Mouse (Mus musculus) CH12.LX (cell line): Measurements from ENCODE around the gene Hlf. TPM values are rescaled to one million over a fixed set of nuclear protein-coding genes. Genes with fewer than 3 reads are reported as not detected.

Experiments
- DNase-seq: peaks from one replicate; pipeline ENCODE4 v3.0.0-alpha.2; 2013; ENCODE audit errors: extremely low read depth
- H3K27ac ChIP-seq: 2 replicates; pipeline ENCODE4 v1.5.1; 2012; ENCODE audit warnings: low read depth, mild to moderate bottlenecking, control low read depth, moderate library complexity; ENCODE audit not compliant: insufficient read depth
- H3K27me3 ChIP-seq: replicated peaks from 2 replicates; pipeline ENCODE3; 2012; ENCODE audit warnings: inconsistent platforms
- H3K36me3 ChIP-seq, 2 experiments: replicated peaks in 1 of 2; 2 replicates each; pipeline versions ENCODE3 to v1.6.1; 2012; ENCODE audit warnings: inconsistent platforms in 1 of 2, low read length in 1 of 2, mild to moderate bottlenecking in 1 of 2, mixed read lengths in 1 of 2, moderate library complexity in 1 of 2; ENCODE audit not compliant: control insufficient read depth in 1 of 2, insufficient read depth in 1 of 2
- H3K4me1 ChIP-seq, 2 experiments: 2 replicates each; pipeline ENCODE4 v1.6.1; 2012; ENCODE audit warnings: inconsistent platforms in 1 of 2, moderate library complexity in 1 of 2; ENCODE audit not compliant: insufficient read depth in 2 of 2, control insufficient read depth in 1 of 2
- H3K4me2 ChIP-seq: 2 replicates; pipeline ENCODE4 v1.6.1; 2012; ENCODE audit warnings: low read depth, mild to moderate bottlenecking, control low read depth; ENCODE audit not compliant: poor library complexity, insufficient read depth, severe bottlenecking
- H3K4me3 ChIP-seq, 3 experiments: fragments of 150-350 bp in 1 of 3; sonication (generic) in 1 of 3; replicated peaks in 1 of 3; 2 replicates each; pipeline versions ENCODE3 to v1.5.1; 2011 to 2012; ENCODE audit warnings: low read depth in 2 of 3, low read length in 2 of 3, mild to moderate bottlenecking in 2 of 3, moderate library complexity in 2 of 3, control low read depth in 1 of 3, improper control_type of control experiment in 1 of 3, inconsistent platforms in 1 of 3, mixed read lengths in 1 of 3; ENCODE audit not compliant: poor library complexity in 1 of 3
- H3K79me2 ChIP-seq: replicated peaks from 2 replicates; pipeline ENCODE4 v1.6.1; 2012; ENCODE audit warnings: mild to moderate bottlenecking, moderate library complexity; ENCODE audit not compliant: control insufficient read depth, poor library complexity, insufficient read depth, severe bottlenecking; ENCODE audit errors: extremely low read depth
- H3K9ac ChIP-seq: 2 replicates; pipeline ENCODE4 v1.6.1; 2012; ENCODE audit warnings: low read depth, mild to moderate bottlenecking, control low read depth, moderate library complexity; ENCODE audit not compliant: insufficient read depth
- H3K9me3 ChIP-seq: replicated peaks from 2 replicates; pipeline ENCODE3; 2012; ENCODE audit warnings: low read length, inconsistent platforms, mixed read lengths
- CHD2 ChIP-seq: IDR thresholded peaks from 2 replicates; pipeline ENCODE4 v1.6.1; 2011; ENCODE audit warnings: low read length, improper control_type of control experiment
- E2F4 ChIP-seq: IDR thresholded peaks from 2 replicates; pipeline ENCODE4 v1.6.1; 2011; ENCODE audit warnings: low read depth, low read length, improper control_type of control experiment; ENCODE audit not compliant: insufficient replicate concordance
- ELF1 ChIP-seq: IDR thresholded peaks from 2 replicates; pipeline ENCODE4 v1.6.1; 2014; ENCODE audit warnings: low read depth, mild to moderate bottlenecking, inconsistent platforms, low read length, improper control_type of control experiment
- EP300 ChIP-seq: IDR thresholded peaks from 2 replicates; pipeline ENCODE4 v1.6.1; 2011; ENCODE audit warnings: low read length, improper control_type of control experiment
- GABPA ChIP-seq: IDR thresholded peaks from 2 replicates; pipeline ENCODE4 v1.6.1; 2012; ENCODE audit warnings: low read depth, low read length, improper control_type of control experiment, inconsistent platforms; ENCODE audit not compliant: insufficient replicate concordance
- HCFC1 ChIP-seq: IDR thresholded peaks from 2 replicates; pipeline ENCODE4 v1.6.1; 2012; ENCODE audit warnings: low read depth, mild to moderate bottlenecking, inconsistent platforms, low read length, improper control_type of control experiment
- IRF4 ChIP-seq: IDR thresholded peaks from 2 replicates; pipeline ENCODE4 v1.6.1; 2014; ENCODE audit warnings: low read depth, mild to moderate bottlenecking, inconsistent platforms, low read length, improper control_type of control experiment
- JUN ChIP-seq: IDR thresholded peaks from 2 replicates; pipeline ENCODE4 v1.6.1; 2011; ENCODE audit warnings: low read depth, mild to moderate bottlenecking, low read length, improper control_type of control experiment, moderate library complexity; ENCODE audit not compliant: insufficient read depth
- JUND ChIP-seq: conservative IDR thresholded peaks from 2 replicates; pipeline ENCODE4 v1.6.1; 2011; ENCODE audit warnings: low read depth, low read length, improper control_type of control experiment
- KAT2A ChIP-seq: IDR thresholded peaks from 2 replicates; pipeline ENCODE4 v1.6.1; 2012; ENCODE audit warnings: low read length, improper control_type of control experiment, inconsistent platforms; ENCODE audit not compliant: insufficient replicate concordance
- MAX ChIP-seq: IDR thresholded peaks from 2 replicates; pipeline ENCODE4 v1.6.1; 2011; ENCODE audit warnings: low read length, improper control_type of control experiment
- MAZ ChIP-seq: IDR thresholded peaks from 2 replicates; pipeline ENCODE4 v1.6.1; 2012; ENCODE audit warnings: low read depth, mild to moderate bottlenecking, inconsistent platforms, low read length, improper control_type of control experiment, moderate library complexity
- PAX5 ChIP-seq: IDR thresholded peaks from 2 replicates; pipeline ENCODE4 v1.6.1; 2012; ENCODE audit warnings: low read length, inconsistent platforms, mixed read lengths
- POLR2A ChIP-seq: IDR thresholded peaks from 2 replicates; pipeline ENCODE4 v1.6.1; 2011; ENCODE audit warnings: low read depth, mild to moderate bottlenecking, improper control_type of control experiment, low read length
- RAD21 ChIP-seq: IDR thresholded peaks from 2 replicates; pipeline ENCODE4 v1.6.1; 2011; ENCODE audit warnings: low read depth, mild to moderate bottlenecking, low read length, improper control_type of control experiment, moderate library complexity
- RCOR1 ChIP-seq: conservative IDR thresholded peaks from 2 replicates; pipeline ENCODE4 v1.6.1; 2012; ENCODE audit warnings: low read depth, mild to moderate bottlenecking, inconsistent platforms, low read length, improper control_type of control experiment
- SIN3A ChIP-seq: IDR thresholded peaks from 2 replicates; pipeline ENCODE4 v1.6.1; 2012; ENCODE audit warnings: low read length, improper control_type of control experiment, inconsistent platforms
- TCF12 ChIP-seq: IDR thresholded peaks from 2 replicates; pipeline ENCODE4 v1.6.1; 2014; ENCODE audit warnings: low read depth, mild to moderate bottlenecking, inconsistent platforms, low read length, improper control_type of control experiment
- UBTF ChIP-seq: IDR thresholded peaks from 2 replicates; pipeline ENCODE4 v1.6.1; 2012; ENCODE audit warnings: low read depth, mild to moderate bottlenecking, inconsistent platforms, low read length, improper control_type of control experiment, moderate library complexity
- USF2 ChIP-seq: conservative IDR thresholded peaks from 2 replicates; pipeline ENCODE4 v1.6.1; 2011; ENCODE audit warnings: low read depth, low read length, improper control_type of control experiment
- ZMIZ1 ChIP-seq: IDR thresholded peaks from 2 replicates; pipeline ENCODE4 v1.6.1; 2012; ENCODE audit warnings: low read depth, mild to moderate bottlenecking, inconsistent platforms, low read length, improper control_type of control experiment
- ZNF384 ChIP-seq: IDR thresholded peaks from 2 replicates; pipeline ENCODE4 v1.6.1; 2012; ENCODE audit warnings: low read depth, low read length, improper control_type of control experiment, inconsistent platforms
- dilution Hi-C: fragments of 300-500 bp; cut with MboI; formaldehyde crosslinking; loops from 2 replicates; pipeline ENCODE4 v1.14.3; 2020; ENCODE audit warnings: low sequenced_read_pairs; ENCODE audit not compliant: extremely low pct_unique_long_range_greater_than_20kb, extremely low pct_ligation_motif_present
- in situ Hi-C: fragments of 300-500 bp; cut with MboI; formaldehyde crosslinking; loops from 3 replicates; pipeline ENCODE4 v1.14.3; 2019; ENCODE audit warnings: low sequenced_read_pairs, low pct_ligation_motif_present, low pct_unique_long_range_greater_than_20kb, mixed read lengths
- polyA plus RNA-seq: library from polyadenylated mRNA; unstranded; fragments of >175 nt; gene quantifications from 2 replicates; pipeline ENCODE4 v1.2.1, GENCODE M21; 2012; ENCODE audit warnings: low read depth; ENCODE audit not compliant: insufficient read length
- total RNA-seq, 2 experiments: library from RNA; depleted of rRNA; stranded (reverse); fragments of 300-350 nt in 1 of 2; fragments of >200 nt in 1 of 2; gene quantifications; 2 replicates each; pipeline ENCODE4 v1.2.3; 2012 to 2014

The Hlf gene
- total and polyA plus RNA-seq, 3 experiments: 0.08 to 0.36 TPM; not detected in 1

- Histone ChIP-seq H3K36me3 (no peaks in the 10 kb centered on the region), H3K4me1 (peaks cover 1 to 4% of the 10 kb centered on the region in 2 experiments; a peak in 3 of 4 replicates), H3K4me3 (no peak overlapping the region), H3K79me2 (no peaks in the 10 kb centered on the region), H3K27me3 (no peaks in the 10 kb centered on the region), H3K9me3 (no peaks in the 10 kb centered on the region), H3K27ac (no peak overlapping the region), H3K9ac (no peak overlapping the region), H3K4me2 (no peak overlapping the region)
- dilution Hi-C loops: no loop called here
- DNase-seq: no peak
- in situ Hi-C loops: no loop called here
- no peak for TF ChIP-seq USF2
- no peak for TF ChIP-seq MAX
- TF ChIP-seq, all 38 proteins: peak for 0
Observed at GRCm38 (mm10) chr11:90342858-90343257, 47.8 kb downstream of the Hlf start.

- H3K4me2 ChIP-seq: no peak overlapping the region
- TF ChIP-seq ELF1 (no peak), KAT2A (no peak), POLR2A (no peak), UBTF (no peak), CHD2 (no peak), TCF12 (no peak), HCFC1 (no peak), ZMIZ1 (no peak), ZNF384 (no peak), E2F4 (no peak), PAX5 (no peak), GABPA (no peak), JUN (no peak), SIN3A (no peak), RCOR1 (no peak), RAD21 (no peak), MAZ (no peak), EP300 (no peak), IRF4 (no peak), JUND (no peak)
- no peaks in the 10 kb centered on the region for H3K79me2 ChIP-seq
- no peaks in the 10 kb centered on the region for H3K27me3 ChIP-seq
- no peaks in the 10 kb centered on the region for H3K36me3 ChIP-seq
- dilution Hi-C loops (no loop called here), in situ Hi-C loops (no loop called here)
- no peak for DNase-seq
- no peaks in the 10 kb centered on the region; a peak in 2 of 4 replicates for H3K4me1 ChIP-seq
- no peak overlapping the region for H3K9ac ChIP-seq
- no peak overlapping the region for H3K27ac ChIP-seq
- H3K4me3 ChIP-seq: no peak overlapping the region
- no peaks in the 10 kb centered on the region for H3K9me3 ChIP-seq
Observed at GRCm38 (mm10) chr11:90342267-90342666, 48.4 kb downstream of the Hlf start.
